Mouse (Mus musculus): ENCODE measurements around the gene Hspa12b.

The Hspa12b gene

GRCm38 (mm10) chr2:131148353-131149253 lies 21.5 kb downstream of the Hspa12b start:
- DNase-seq (ENCODE audit: low read depth, low spot score): no peak

- no peak for DNase-seq (ENCODE audit: low read depth, low spot score)
These were observed 22.1 kb downstream of the Hspa12b start for GRCm38 (mm10) chr2:131149254-131149578.

- peak; percentile 68 for DNase-seq (ENCODE audit: low read depth, low spot score)
These were observed 25.2 kb downstream of the Hspa12b start for GRCm38 (mm10) chr2:131152166-131152730.

- DNase-seq (ENCODE audit: low read depth, low spot score): no peak
These were observed 27.0 kb downstream of the Hspa12b start for GRCm38 (mm10) chr2:131154036-131154435.

GRCm38 (mm10) chr2:131156987-131157386 lies 29.9 kb downstream of the Hspa12b start:
- no peak for DNase-seq (ENCODE audit: low read depth, low spot score)

GRCm38 (mm10) chr2:131159491-131159910 lies 32.4 kb downstream of the Hspa12b start:
- DNase-seq (ENCODE audit: low read depth, low spot score): peak; percentile 69

GRCm38 (mm10) chr2:131159938-131160581 lies 33.0 kb downstream of the Hspa12b start, which contains the start of gene 1700037H04Rik:
1700037H04Rik (minus strand) TSS chr2:131160081.
- peak; percentile 99 for DNase-seq (ENCODE audit: low read depth, low spot score)

- no peak for DNase-seq (ENCODE audit: low read depth, low spot score)
These were observed 33.6 kb downstream of the Hspa12b start for GRCm38 (mm10) chr2:131160671-131161111.

- no peak for DNase-seq (ENCODE audit: low read depth, low spot score)
These were observed 36.8 kb downstream of the Hspa12b start for GRCm38 (mm10) chr2:131163924-131164323.

- DNase-seq (ENCODE audit: low read depth, low spot score): no peak
These were observed 39.1 kb downstream of the Hspa12b start for GRCm38 (mm10) chr2:131166172-131166571.

GRCm38 (mm10) chr2:131167984-131168383 lies 40.9 kb downstream of the Hspa12b start:
- no peak for DNase-seq (ENCODE audit: low read depth, low spot score)

GRCm38 (mm10) chr2:131168914-131169313 lies 41.8 kb downstream of the Hspa12b start:
- no peak for DNase-seq (ENCODE audit: low read depth, low spot score)

- no peak for DNase-seq (ENCODE audit: low read depth, low spot score)
These were observed 43.9 kb downstream of the Hspa12b start for GRCm38 (mm10) chr2:131170936-131171335.

- no peak for DNase-seq (ENCODE audit: low read depth, low spot score)
These were observed 44.5 kb downstream of the Hspa12b start for GRCm38 (mm10) chr2:131171401-131172104.

GRCm38 (mm10) chr2:131172322-131172721 lies 45.2 kb downstream of the Hspa12b start:
- DNase-seq (ENCODE audit: low read depth, low spot score): no peak

GRCm38 (mm10) chr2:131174700-131175099 lies 47.6 kb downstream of the Hspa12b start:
- DNase-seq (ENCODE audit: low read depth, low spot score): peak; percentile 70

- DNase-seq (ENCODE audit: low read depth, low spot score): no peak
These were observed 48.3 kb downstream of the Hspa12b start for GRCm38 (mm10) chr2:131175286-131175944.

- DNase-seq (ENCODE audit: low read depth, low spot score): no peak
These were observed 48.8 kb downstream of the Hspa12b start for GRCm38 (mm10) chr2:131175945-131176309.

- DNase-seq (ENCODE audit: low read depth, low spot score): no peak
These were observed 49.4 kb downstream of the Hspa12b start for GRCm38 (mm10) chr2:131176491-131176890.

- no peak for DNase-seq (ENCODE audit: low read depth, low spot score)
These were observed 50.9 kb downstream of the Hspa12b start for GRCm38 (mm10) chr2:131177932-131178331.

- no peak for DNase-seq (ENCODE audit: low read depth, low spot score)
These were observed 51.8 kb downstream of the Hspa12b start for GRCm38 (mm10) chr2:131178828-131179245.
